Mouse (Mus musculus): Measurements from ENCODE around the gene Xrcc3. TPM values are rescaled to one million over a fixed set of nuclear protein-coding genes. Genes with fewer than 3 reads are reported as not detected.

Gene Xrcc3
- polyA plus RNA-seq, 1 experiment: 6.0 TPM

GRCm38 (mm10) chr12:111794526-111795179 is 19.0 kb downstream of the Xrcc3 start:
- no peak for DNase-seq
- TF ChIP-seq POLR2A (IDR thresholded peaks at IDR 0.05; ENCODE audit: low read depth, low read length): no peak
- H3K27me3 ChIP-seq (replicated peaks; ENCODE audit: control insufficient read depth, insufficient read depth, low read length): no peaks in the 10 kb centered on the region
- peaks cover 39% of the 10 kb centered on the region for H3K4me1 ChIP-seq (ENCODE audit: control insufficient read depth, insufficient read depth, low read length)
- WGBS: 55% methylated on average over 18 of the region's 18 CpGs
- 0 out of 2 replicates have a peak overlapping the region, but pooled peaks have one; percentile 33 for H3K27ac ChIP-seq (ENCODE audit: insufficient read depth, low read depth, low read length)
- H3K4me3 ChIP-seq (ENCODE audit: insufficient read depth, low read depth, low read length): no peak overlapping the region
- no peaks in the 10 kb centered on the region for H3K36me3 ChIP-seq (ENCODE audit: control insufficient read depth, insufficient read depth, low read length)

GRCm38 (mm10) chr12:111794102-111794501 is 19.6 kb downstream of the Xrcc3 start:
- Histone ChIP-seq H3K4me3 (ENCODE audit: insufficient read depth, low read depth, low read length) (no peak overlapping the region), H3K36me3 (ENCODE audit: control insufficient read depth, insufficient read depth, low read length) (no peaks in the 10 kb centered on the region), H3K27me3 (replicated peaks; ENCODE audit: control insufficient read depth, insufficient read depth, low read length) (no peaks in the 10 kb centered on the region), H3K4me1 (ENCODE audit: control insufficient read depth, insufficient read depth, low read length) (peaks cover 44% of the 10 kb centered on the region), H3K27ac (ENCODE audit: insufficient read depth, low read depth, low read length) (0 out of 2 replicates have a peak overlapping the region, but pooled peaks have one; percentile 33)
- 52% methylated on average over 22 of the region's 22 CpGs for WGBS
- TF ChIP-seq CTCF (conservative IDR thresholded peaks at IDR 0.05; ENCODE audit: insufficient read depth, insufficient read length, low read depth, low read length) (no peak), POLR2A (IDR thresholded peaks at IDR 0.05; ENCODE audit: low read depth, low read length) (no peak)
- peak; percentile 92 for DNase-seq

GRCm38 (mm10) chr12:111791474-111792104 is 22.1 kb downstream of the Xrcc3 start:
- TF ChIP-seq POLR2A (IDR thresholded peaks at IDR 0.05; ENCODE audit: low read depth, low read length): no peak
- no peak for TF ChIP-seq CTCF (conservative IDR thresholded peaks at IDR 0.05; ENCODE audit: insufficient read depth, insufficient read length, low read depth, low read length)
- Histone ChIP-seq H3K4me1 (ENCODE audit: control insufficient read depth, insufficient read depth, low read length) (peaks cover 42% of the 10 kb centered on the region), H3K4me3 (ENCODE audit: insufficient read depth, low read depth, low read length) (no peak overlapping the region), H3K27ac (ENCODE audit: insufficient read depth, low read depth, low read length) (no peak overlapping the region), H3K36me3 (ENCODE audit: control insufficient read depth, insufficient read depth, low read length) (no peaks in the 10 kb centered on the region), H3K27me3 (replicated peaks; ENCODE audit: control insufficient read depth, insufficient read depth, low read length) (no peaks in the 10 kb centered on the region)
- WGBS: 89% methylated on average over 13 of the region's 13 CpGs
- no peak for DNase-seq

GRCm38 (mm10) chr12:111790631-111791030 is 23.0 kb downstream of the Xrcc3 start:
- 55% methylated on average over 7 of the region's 7 CpGs for WGBS
- no peak overlapping the region for H3K27ac ChIP-seq (ENCODE audit: insufficient read depth, low read depth, low read length)
- TF ChIP-seq POLR2A (IDR thresholded peaks at IDR 0.05; ENCODE audit: low read depth, low read length) (no peak), CTCF (conservative IDR thresholded peaks at IDR 0.05; ENCODE audit: insufficient read depth, insufficient read length, low read depth, low read length) (no peak)
- H3K36me3 ChIP-seq (ENCODE audit: control insufficient read depth, insufficient read depth, low read length): no peaks in the 10 kb centered on the region
- H3K27me3 ChIP-seq (replicated peaks; ENCODE audit: control insufficient read depth, insufficient read depth, low read length): no peaks in the 10 kb centered on the region
- DNase-seq: no peak
- no peak overlapping the region for H3K4me3 ChIP-seq (ENCODE audit: insufficient read depth, low read depth, low read length)
- peaks cover 36% of the 10 kb centered on the region for H3K4me1 ChIP-seq (ENCODE audit: control insufficient read depth, insufficient read depth, low read length)

GRCm38 (mm10) chr12:111790090-111790489 is 23.6 kb downstream of the Xrcc3 start:
- TF ChIP-seq CTCF (conservative IDR thresholded peaks at IDR 0.05; ENCODE audit: insufficient read depth, insufficient read length, low read depth, low read length) (no peak), POLR2A (IDR thresholded peaks at IDR 0.05; ENCODE audit: low read depth, low read length) (no peak)
- no peak overlapping the region for H3K4me3 ChIP-seq (ENCODE audit: insufficient read depth, low read depth, low read length)
- WGBS: 53% methylated on average over 5 of the region's 5 CpGs
- H3K36me3 ChIP-seq (ENCODE audit: control insufficient read depth, insufficient read depth, low read length): no peaks in the 10 kb centered on the region
- H3K27ac ChIP-seq (ENCODE audit: insufficient read depth, low read depth, low read length): peak overlapping the region; percentile 53
- H3K4me1 ChIP-seq (ENCODE audit: control insufficient read depth, insufficient read depth, low read length): peaks cover 31% of the 10 kb centered on the region
- peak; percentile 88 for DNase-seq
- no peaks in the 10 kb centered on the region for H3K27me3 ChIP-seq (replicated peaks; ENCODE audit: control insufficient read depth, insufficient read depth, low read length)

- H3K4me3 ChIP-seq (ENCODE audit: insufficient read depth, low read depth, low read length): no peak overlapping the region
- TF ChIP-seq POLR2A (IDR thresholded peaks at IDR 0.05; ENCODE audit: low read depth, low read length): no peak
- TF ChIP-seq CTCF (conservative IDR thresholded peaks at IDR 0.05; ENCODE audit: insufficient read depth, insufficient read length, low read depth, low read length): no peak
- no peaks in the 10 kb centered on the region for H3K27me3 ChIP-seq (replicated peaks; ENCODE audit: control insufficient read depth, insufficient read depth, low read length)
- no peak overlapping the region for H3K27ac ChIP-seq (ENCODE audit: insufficient read depth, low read depth, low read length)
- peaks cover 21% of the 10 kb centered on the region; the same call in 1 of the 2 replicates for H3K4me1 ChIP-seq (ENCODE audit: control insufficient read depth, insufficient read depth, low read length)
- DNase-seq: no peak
- WGBS: 97% methylated on average over 6 of the region's 6 CpGs
- no peaks in the 10 kb centered on the region; the same call in 1 of the 2 replicates for H3K36me3 ChIP-seq (ENCODE audit: control insufficient read depth, insufficient read depth, low read length)
Observed at GRCm38 (mm10) chr12:111787015-111787414, 26.7 kb downstream of the Xrcc3 start.

- TF ChIP-seq POLR2A (IDR thresholded peaks at IDR 0.05; ENCODE audit: low read depth, low read length) (no peak), CTCF (conservative IDR thresholded peaks at IDR 0.05; ENCODE audit: insufficient read depth, insufficient read length, low read depth, low read length) (no peak)
- Histone ChIP-seq H3K36me3 (ENCODE audit: control insufficient read depth, insufficient read depth, low read length) (no peaks in the 10 kb centered on the region; the same call in 1 of the 2 replicates), H3K4me1 (ENCODE audit: control insufficient read depth, insufficient read depth, low read length) (peaks cover 11% of the 10 kb centered on the region; the same call in 1 of the 2 replicates), H3K27ac (ENCODE audit: insufficient read depth, low read depth, low read length) (no peak overlapping the region), H3K27me3 (replicated peaks; ENCODE audit: control insufficient read depth, insufficient read depth, low read length) (no peaks in the 10 kb centered on the region), H3K4me3 (ENCODE audit: insufficient read depth, low read depth, low read length) (no peak overlapping the region)
- 67% methylated on average over 15 of the region's 15 CpGs for WGBS
- DNase-seq: no peak
Observed at GRCm38 (mm10) chr12:111785174-111785573, 28.5 kb downstream of the Xrcc3 start.
